In genomic region chr7:100931316-100931925, GRCm38 (mm10) we compare ENCODE assay signal across 8 mouse cellular contexts. TPM values are rescaled to one million over a fixed set of nuclear protein-coding genes. Genes with fewer than 3 reads are reported as not detected.
DNase-seq lines count a peak whose midpoint lies in the region; ATAC-seq lines count a peak whose summit lies in the region.

No protein-coding gene starts in this region.

- ATAC-seq in lung, embryonic 15.5 days (ENCODE audit: borderline replicate concordance, extremely low read depth, low FRiP score, low TSS enrichment), result peak; percentile 13; the same call in 1 of the 2 replicates
- peak; percentile 15 for ATAC-seq in embryonic facial prominence, embryonic 14.5 days (ENCODE audit: low read depth)
- peak; percentile 9; the same call in 1 of the 2 replicates for ATAC-seq in hindbrain, embryonic 12.5 days (ENCODE audit: low FRiP score)
- ATAC-seq in liver, embryonic 16.5 days (ENCODE audit: low read depth), result no peak

- H3K27me3 ChIP-seq in lung, embryonic 15.5 days, result no peaks in the 10 kb centered on the region
- no peaks in the 10 kb centered on the region for H3K27me3 ChIP-seq in embryonic facial prominence, embryonic 14.5 days (replicated peaks; ENCODE audit: control insufficient read depth, insufficient read depth, low read length)
- peaks cover 9% of the 10 kb centered on the region for H3K27me3 ChIP-seq in hindbrain, embryonic 12.5 days
- H3K27me3 ChIP-seq in liver, embryonic 16.5 days (ENCODE audit: control insufficient read depth, insufficient read depth, low read depth, low read length), result peaks cover 44% of the 10 kb centered on the region

- H3K27ac ChIP-seq in lung, embryonic 15.5 days, result peak overlapping the region; percentile 100
- peak overlapping the region; percentile 99 for H3K27ac ChIP-seq in embryonic facial prominence, embryonic 14.5 days (replicated peaks; ENCODE audit: low read depth, low read length)
- peak overlapping the region; percentile 78 for H3K27ac ChIP-seq in hindbrain, embryonic 12.5 days
- H3K27ac ChIP-seq in liver, embryonic 16.5 days (ENCODE audit: low read length), result peak overlapping the region; percentile 41

- H3K4me2 ChIP-seq in lung, embryonic 15.5 days, result peak overlapping the region; percentile 93
- peak overlapping the region; percentile 92 for H3K4me2 ChIP-seq in embryonic facial prominence, embryonic 14.5 days (ENCODE audit: low read depth, low read length)
- peak overlapping the region; percentile 57 for H3K4me2 ChIP-seq in hindbrain, embryonic 12.5 days (replicated peaks)
- peak overlapping the region; percentile 69 for H3K4me2 ChIP-seq in liver, embryonic 16.5 days (ENCODE audit: low read depth, low read length)

- no peaks in the 10 kb centered on the region for H3K9me3 ChIP-seq in lung, embryonic 15.5 days
- H3K9me3 ChIP-seq in embryonic facial prominence, embryonic 14.5 days (ENCODE audit: control insufficient read depth, low read length), result no peaks in the 10 kb centered on the region
- H3K9me3 ChIP-seq in hindbrain, embryonic 12.5 days (replicated peaks), result no peaks in the 10 kb centered on the region
- H3K9me3 ChIP-seq in liver, embryonic 16.5 days (replicated peaks; ENCODE audit: control insufficient read depth, low read length), result no peaks in the 10 kb centered on the region

- H3K4me3 ChIP-seq in lung, embryonic 15.5 days, result peak overlapping the region; percentile 76
- H3K4me3 ChIP-seq in embryonic facial prominence, embryonic 14.5 days (ENCODE audit: low read depth, low read length), result peak overlapping the region; percentile 67
- peak overlapping the region; percentile 55 for H3K4me3 ChIP-seq in hindbrain, embryonic 12.5 days
- H3K4me3 ChIP-seq in liver, embryonic 16.5 days (ENCODE audit: low read depth, low read length), result peak overlapping the region; percentile 58

- no peak for DNase-seq in lung, postnatal 36 days
- no peak for DNase-seq in embryonic facial prominence, embryonic 14.5 days (ENCODE audit: low spot score)
- DNase-seq in testis, postnatal 10 days (ENCODE audit: low spot score), result peak; percentile 79
- no peak for DNase-seq in cerebellum, adult 8-10 months
- DNase-seq in right cerebral cortex, postnatal 36 days (ENCODE audit: low spot score in 2 of 2), result no peak

- H3K36me3 ChIP-seq in lung, embryonic 15.5 days, result 0 out of 2 replicates have a peak, but pooled peaks cover 4% of the 10 kb centered on the region
- H3K36me3 ChIP-seq in embryonic facial prominence, embryonic 14.5 days (ENCODE audit: control insufficient read depth, insufficient read depth, low read length), result peaks cover 7% of the 10 kb centered on the region; the same call in 1 of the 2 replicates
- no peaks in the 10 kb centered on the region for H3K36me3 ChIP-seq in hindbrain, embryonic 12.5 days
- no peaks in the 10 kb centered on the region for H3K36me3 ChIP-seq in liver, embryonic 16.5 days (ENCODE audit: control insufficient read depth, insufficient read depth)

- H3K9ac ChIP-seq in lung, embryonic 15.5 days, result peak overlapping the region; percentile 85
- H3K9ac ChIP-seq in embryonic facial prominence, embryonic 14.5 days (ENCODE audit: low read depth, low read length), result peak overlapping the region; percentile 92
- peak overlapping the region; percentile 65 for H3K9ac ChIP-seq in hindbrain, embryonic 12.5 days
- H3K9ac ChIP-seq in liver, embryonic 16.5 days (ENCODE audit: low read depth, low read length), result peak overlapping the region; percentile 32; the same call in 1 of the 2 replicates

- under 1% methylated on average over 60 of the region's 73 CpGs for WGBS in lung, embryonic 15.5 days
- under 1% methylated on average over 32 of the region's 73 CpGs for WGBS in embryonic facial prominence, embryonic 14.5 days
- under 1% methylated on average over 73 of the region's 73 CpGs for WGBS in hindbrain, embryonic 12.5 days
- WGBS in liver, embryonic 16.5 days (ENCODE audit: insufficient replicate concordance), result 1% methylated on average over 73 of the region's 73 CpGs

- peaks cover 49% of the 10 kb centered on the region for H3K4me1 ChIP-seq in lung, embryonic 15.5 days
- H3K4me1 ChIP-seq in embryonic facial prominence, embryonic 14.5 days (ENCODE audit: control insufficient read depth, insufficient read depth, low read length), result peaks cover 43% of the 10 kb centered on the region
- H3K4me1 ChIP-seq in hindbrain, embryonic 12.5 days, result peaks cover 54% of the 10 kb centered on the region
- peaks cover 6% of the 10 kb centered on the region; the same call in 1 of the 2 replicates for H3K4me1 ChIP-seq in liver, embryonic 16.5 days (ENCODE audit: control insufficient read depth, low read depth, low read length)

RNA-seq across cellular contexts. Expression of gene Arhgef17, which starts 0.5 kb away (rescaled TPM):
- polyA plus RNA-seq in lung, embryonic 15.5 days (2015; fragmentation: Nextera tagmentation; extraction: Ambion mirVana), result 10.8 TPM in 2 replicates
- 16.3 and 16.8 TPM in 2 replicates for polyA plus RNA-seq in embryonic facial prominence, embryonic 14.5 days (2014; fragmentation: Nextera tagmentation; extraction: Ambion mirVana)
- polyA plus RNA-seq in hindbrain, embryonic 12.5 days (2016; fragmentation: Nextera tagmentation; extraction: Ambion mirVana), result 9.1 and 9.6 TPM in 2 replicates
- polyA plus RNA-seq in liver, embryonic 16.5 days (2015; fragmentation: Nextera tagmentation; extraction: Ambion mirVana), result 0.57 and 0.87 TPM in 2 replicates

RNA-seq across cellular contexts. Expression of gene P2ry6, which starts 43.0 kb away (rescaled TPM):
- polyA plus RNA-seq in lung, embryonic 15.5 days (2015; fragmentation: Nextera tagmentation; extraction: Ambion mirVana), result 9.6 and 9.9 TPM in 2 replicates
- 6.9 and 7.3 TPM in 2 replicates for polyA plus RNA-seq in embryonic facial prominence, embryonic 14.5 days (2014; fragmentation: Nextera tagmentation; extraction: Ambion mirVana)
- 2.8 and 3.1 TPM in 2 replicates for polyA plus RNA-seq in hindbrain, embryonic 12.5 days (2016; fragmentation: Nextera tagmentation; extraction: Ambion mirVana)
- polyA plus RNA-seq in liver, embryonic 16.5 days (2015; fragmentation: Nextera tagmentation; extraction: Ambion mirVana), result 4.9 and 6.3 TPM in 2 replicates

Comparison
In these comparisons a context has a peak if more than half of its experiments do, and no peak if none do; other contexts are left out.
1. H3K27ac ChIP-seq: peak in every context shown above with its lines; median percentile 100 in lung, embryonic 15.5 days; 99 in embryonic facial prominence, embryonic 14.5 days; 78 in hindbrain, embryonic 12.5 days; 41 in liver, embryonic 16.5 days.
2. H3K9ac ChIP-seq: peak in every context shown above with its lines; median percentile 92 in embryonic facial prominence, embryonic 14.5 days; 85 in lung, embryonic 15.5 days; 65 in hindbrain, embryonic 12.5 days; 32 in liver, embryonic 16.5 days.